Mouse (Mus musculus) embryonic facial prominence, embryonic 10.5 days (tissue): ENCODE results near the gene Rab19. TPM values are rescaled to one million over a fixed set of nuclear protein-coding genes. Genes with fewer than 3 reads are reported as not detected.
"Not testable (repeated sequence)": the region's sequence is repeated elsewhere in the genome, so short reads cannot be mapped to it uniquely, and the experiment has no call there.

ENCODE experiments used
- DNase-seq: peaks from one replicate; pipeline ENCODE4 v3.0.0-alpha.2; 2017; ENCODE audit warnings: low spot score
- H3K27ac ChIP-seq: fragments of 300-500 bp; sonication (generic); replicated peaks from 2 replicates; pipeline ENCODE4 v1.5.1; 2016; ENCODE audit warnings: mild to moderate bottlenecking
- H3K27me3 ChIP-seq: fragments of 300-500 bp; sonication (generic); replicated peaks from 2 replicates; pipeline ENCODE4 v1.6.1; 2016; ENCODE audit warnings: low read depth, mild to moderate bottlenecking; ENCODE audit not compliant: poor library complexity, severe bottlenecking
- H3K36me3 ChIP-seq: fragments of 300-500 bp; sonication (generic); replicated peaks from 2 replicates; pipeline ENCODE4 v1.6.1; 2016; ENCODE audit warnings: mild to moderate bottlenecking, moderate library complexity
- H3K4me1 ChIP-seq: fragments of 300-500 bp; sonication (generic); 2 replicates; pipeline ENCODE4 v1.6.1; 2016
- H3K4me3 ChIP-seq: fragments of 300-500 bp; sonication (generic); 2 replicates; pipeline ENCODE4 v1.5.1; 2016; ENCODE audit warnings: mild to moderate bottlenecking, moderate library complexity
- H3K9me3 ChIP-seq: fragments of 300-500 bp; sonication (generic); 2 replicates; pipeline ENCODE4 v1.6.1; 2016; ENCODE audit warnings: mild to moderate bottlenecking
- WGBS: fragments of 180-500 bp; shearing (Covaris S2); methylation state at CpG from one replicate; pipeline ENCODE4 v1.1.7; 2016; 5-methylcytosine and 5-hydroxymethylcytosine counted together
- polyA plus RNA-seq: library from polyadenylated mRNA; unstranded; fragments of >200 nt; fragmentation: Nextera tagmentation; extraction: Ambion mirVana; gene quantifications from 2 replicates; pipeline ENCODE4 v1.2.1, GENCODE M21; 2016

The Rab19 gene
- polyA plus RNA-seq, 1 experiment from 2014 or later, result 0.87 TPM

GRCm38 (mm10) chr6:39362684-39363083, 18.3 kb upstream of the Rab19 start:
- no peak overlapping the region for H3K27ac ChIP-seq
- WGBS, result 96% methylated on average over 2 of the region's 2 CpGs
- H3K4me3 ChIP-seq, result no peak overlapping the region
- H3K36me3 ChIP-seq, result peaks cover 82% of the 10 kb centered on the region
- DNase-seq, result no peak
- no peaks in the 10 kb centered on the region for H3K9me3 ChIP-seq
- H3K4me1 ChIP-seq, result no peaks in the 10 kb centered on the region
- no peaks in the 10 kb centered on the region for H3K27me3 ChIP-seq

DNA sequence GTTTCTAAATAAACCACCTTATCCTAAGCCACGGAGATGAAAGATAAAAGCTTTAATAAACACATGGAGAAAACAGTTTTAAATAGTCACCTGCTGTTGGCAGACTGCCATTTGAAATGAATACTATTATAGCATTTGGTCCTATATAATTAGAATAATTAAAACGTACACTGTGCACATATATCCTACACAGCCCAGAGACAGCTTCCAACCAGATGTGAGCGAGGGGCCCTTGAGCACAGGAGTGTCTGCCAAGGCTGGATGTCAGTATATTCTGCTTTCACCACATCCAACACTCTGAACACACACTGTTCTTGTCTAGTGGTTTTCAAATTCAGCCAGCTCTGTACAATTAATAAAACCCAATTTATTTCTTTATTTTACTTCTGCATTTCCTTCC, 11.3 kb upstream of the Rab19 start:
- WGBS, result 84% methylated on average over 3 of the region's 3 CpGs
- no peak overlapping the region for H3K27ac ChIP-seq
- no peak overlapping the region for H3K4me3 ChIP-seq
- H3K27me3 ChIP-seq, result no peaks in the 10 kb centered on the region
- no peak for DNase-seq
- H3K9me3 ChIP-seq, result no peaks in the 10 kb centered on the region
- peaks cover 15% of the 10 kb centered on the region for H3K4me1 ChIP-seq
- peaks cover 51% of the 10 kb centered on the region for H3K36me3 ChIP-seq

DNA sequence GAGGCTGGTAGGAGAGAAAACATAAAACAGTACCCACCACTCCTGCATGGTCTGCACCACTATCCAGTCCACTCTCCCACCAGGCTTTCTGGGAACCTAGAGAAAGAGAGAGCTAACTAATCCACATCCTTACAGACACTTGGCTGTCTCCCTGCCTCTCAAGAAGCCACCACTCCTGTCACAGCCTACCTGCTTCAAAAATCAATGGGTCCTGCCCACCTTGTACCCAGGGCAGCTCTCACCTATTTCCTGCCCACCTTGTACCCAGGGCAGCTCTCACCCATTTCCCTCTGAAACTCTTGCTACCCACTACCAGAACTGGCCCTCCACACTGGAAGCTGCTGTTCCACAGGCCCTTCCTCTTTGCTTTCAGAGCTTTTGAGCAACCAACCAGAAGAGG, 8.9 kb upstream of the Rab19 start:
- Histone ChIP-seq H3K4me3 (no peak overlapping the region), H3K27me3 (no peaks in the 10 kb centered on the region), H3K36me3 (peaks cover 32% of the 10 kb centered on the region), H3K9me3 (no peaks in the 10 kb centered on the region), H3K27ac (no peak overlapping the region), H3K4me1 (peaks cover 30% of the 10 kb centered on the region)
- DNase-seq, result no peak

DNA sequence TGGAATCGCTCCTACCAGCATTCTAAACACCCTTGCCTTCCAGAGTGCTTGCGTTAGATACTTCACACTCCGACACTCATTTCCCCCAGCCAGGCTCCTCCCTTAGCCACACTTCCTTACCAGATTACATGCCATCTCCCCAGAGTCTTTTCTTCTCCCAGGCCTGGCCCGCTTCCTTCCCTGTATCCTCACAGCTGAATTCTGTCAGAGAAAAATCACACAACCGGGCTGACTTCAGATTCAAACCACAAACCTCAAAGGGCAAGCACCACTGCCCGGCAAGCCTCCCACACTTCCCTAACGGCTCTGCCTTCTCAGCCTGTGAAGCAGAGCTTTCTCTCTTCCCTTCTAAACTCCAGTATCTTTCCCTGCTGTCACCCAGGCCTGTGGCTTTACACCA, 8.2 kb upstream of the Rab19 start:
- no peak overlapping the region for H3K4me3 ChIP-seq
- H3K9me3 ChIP-seq, result no peaks in the 10 kb centered on the region
- H3K36me3 ChIP-seq, result peaks cover 26% of the 10 kb centered on the region
- no peak overlapping the region; the same call in 1 of the 2 replicates for H3K27ac ChIP-seq
- DNase-seq, result no peak
- H3K4me1 ChIP-seq, result peaks cover 33% of the 10 kb centered on the region
- H3K27me3 ChIP-seq, result no peaks in the 10 kb centered on the region
- 72% methylated on average over 7 of the region's 7 CpGs for WGBS

DNA sequence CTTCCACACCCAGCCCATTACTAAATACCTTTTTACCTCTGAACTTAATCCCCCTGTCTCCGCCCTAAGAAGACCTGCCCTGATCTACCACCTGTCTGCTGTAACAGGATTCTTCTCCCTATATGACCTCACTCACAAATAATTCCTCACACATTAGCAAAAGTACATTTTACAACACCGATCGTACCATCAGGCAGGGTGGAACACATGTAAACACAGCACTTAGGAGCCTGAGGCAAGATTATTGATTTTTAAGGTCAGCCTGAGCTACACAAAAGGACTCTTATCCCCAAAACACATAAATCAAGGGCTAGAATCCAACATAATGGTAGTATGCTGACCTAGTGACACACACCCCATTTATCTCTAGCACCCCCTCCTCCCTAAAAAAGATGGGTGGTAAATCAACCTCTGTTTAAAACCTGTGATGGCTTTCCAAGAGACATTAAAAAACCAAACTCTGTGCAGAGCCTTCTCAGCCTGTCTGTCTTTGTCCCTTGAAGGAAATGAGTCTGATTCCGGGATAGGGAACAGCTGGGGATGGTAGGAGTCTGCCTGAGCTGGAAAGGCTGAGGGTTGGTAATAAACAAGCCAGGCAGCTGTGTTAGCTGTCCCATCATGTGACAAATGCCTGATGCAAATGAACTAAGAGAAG, 7.5 kb upstream of the Rab19 start:
- Histone ChIP-seq H3K4me3 (no peak overlapping the region), H3K27ac (no peak overlapping the region), H3K4me1 (peaks cover 33% of the 10 kb centered on the region), H3K27me3 (no peaks in the 10 kb centered on the region), H3K36me3 (peaks cover 22% of the 10 kb centered on the region), H3K9me3 (no peaks in the 10 kb centered on the region)
- 83% methylated on average over 4 of the region's 4 CpGs for WGBS
- no peak for DNase-seq

DNA sequence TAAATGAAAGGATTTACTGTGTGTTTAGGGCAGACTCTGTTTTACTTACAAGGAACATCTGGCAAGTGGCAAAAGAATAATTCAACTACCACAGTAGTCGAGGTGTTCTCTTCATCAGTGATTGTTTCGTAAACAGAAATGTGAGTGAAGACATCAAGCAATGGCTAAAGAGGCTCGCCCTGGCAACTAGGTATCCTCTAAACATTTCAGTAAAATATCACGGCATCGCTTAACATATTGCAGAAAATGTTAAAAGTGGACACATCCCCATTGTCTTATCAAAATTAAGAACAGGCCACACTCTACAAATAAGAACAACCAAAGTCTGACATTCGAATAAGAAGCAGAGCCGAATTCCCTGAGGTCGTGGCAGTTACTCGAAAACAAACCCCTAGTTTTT, 4.2 kb upstream of the Rab19 start:
- DNase-seq, result no peak
- WGBS, result 26% methylated on average over 9 of the region's 9 CpGs

GRCm38 (mm10) chr6:39377311-39377827, 3.6 kb upstream of the Rab19 start, which contains the start of gene Slc37a3:
Gene Slc37a3, minus strand, starts transcription at chr6:39377675.
- Histone ChIP-seq H3K27me3 (peaks cover 35% of the 10 kb centered on the region), H3K27ac (peak within 1 kb of the TSS; percentile 91), H3K4me1 (peaks cover 40% of the 10 kb centered on the region), H3K4me3 (peak within 1 kb of the TSS; percentile 88), H3K36me3 (peaks cover 15% of the 10 kb centered on the region), H3K9me3 (no peaks in the 10 kb centered on the region)
- under 1% methylated on average over 43 of the region's 43 CpGs for WGBS
- peak; percentile 93 for DNase-seq

More for the DNA sequence above, 4.2 kb upstream of the Rab19 start:
- peaks cover 40% of the 10 kb centered on the region for H3K4me1 ChIP-seq
- no peaks in the 10 kb centered on the region for H3K9me3 ChIP-seq
- H3K4me3 ChIP-seq, result peak overlapping the region; percentile 88
- H3K36me3 ChIP-seq, result peaks cover 15% of the 10 kb centered on the region
- H3K27me3 ChIP-seq, result peaks cover 30% of the 10 kb centered on the region
- H3K27ac ChIP-seq, result peak overlapping the region; percentile 91; the same call in 1 of the 2 replicates

DNA sequence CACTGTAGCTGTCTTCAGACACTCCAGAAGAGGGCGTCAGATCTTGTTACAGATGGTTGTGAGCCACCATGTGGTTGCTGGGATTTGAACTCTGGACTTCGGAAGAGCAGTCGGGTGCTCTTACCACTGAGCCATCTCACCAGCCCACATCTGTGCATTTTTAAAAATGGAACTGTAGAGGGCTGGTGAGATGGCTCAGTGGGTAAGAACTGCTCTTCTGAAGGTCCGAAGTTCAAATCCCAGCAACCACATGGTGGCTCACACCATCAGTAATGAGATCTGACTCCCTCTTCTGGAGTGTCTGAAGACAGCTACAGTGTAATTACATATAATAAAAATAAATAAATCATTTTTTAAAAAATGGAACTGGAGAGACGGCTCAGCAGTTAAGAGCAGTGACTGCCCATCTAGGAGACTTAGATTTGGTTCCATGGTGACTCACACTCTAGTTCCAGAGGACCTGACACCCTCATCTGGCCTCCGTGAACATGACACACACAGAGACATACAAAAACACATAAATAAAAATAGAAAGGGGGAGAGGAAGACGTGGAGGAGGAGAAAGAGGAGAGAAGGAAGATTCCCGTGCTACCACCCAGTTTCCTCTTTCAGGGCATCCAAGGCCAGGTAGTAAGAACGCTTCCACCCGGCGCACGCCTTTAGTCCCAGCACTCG, 2.7 kb upstream of the Rab19 start:
- 82% methylated on average over 13 of the region's 13 CpGs for WGBS

DNA sequence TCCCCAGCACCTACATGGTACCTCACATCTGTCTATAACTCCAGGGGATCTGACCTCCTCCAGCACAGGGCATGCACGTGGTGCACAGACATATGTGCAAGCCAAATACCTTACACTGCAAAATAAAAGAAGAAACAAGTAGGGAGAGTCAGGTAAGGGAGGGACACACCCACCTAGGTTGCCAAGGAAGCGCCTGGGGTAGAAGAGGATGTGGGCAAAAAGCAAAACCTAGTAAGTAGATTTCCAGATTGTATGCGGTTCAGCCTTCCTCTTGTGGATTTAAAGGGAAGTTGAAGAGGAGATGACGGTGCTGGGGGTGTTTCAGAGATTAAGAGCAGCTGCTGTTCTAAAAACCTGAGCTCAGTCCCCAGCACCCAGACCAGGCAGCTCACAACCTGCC, 1.8 kb upstream of the Rab19 start:
- H3K27me3 ChIP-seq, result peaks cover 38% of the 10 kb centered on the region
- H3K4me3 ChIP-seq, result no peak overlapping the region
- H3K4me1 ChIP-seq, result peaks cover 29% of the 10 kb centered on the region
- DNase-seq, result no peak
- H3K36me3 ChIP-seq, result peaks cover 7% of the 10 kb centered on the region
- WGBS, result 63% methylated on average over 4 of the region's 4 CpGs
- no peaks in the 10 kb centered on the region for H3K9me3 ChIP-seq
- no peak overlapping the region for H3K27ac ChIP-seq

More for the DNA sequence above, 2.7 kb upstream of the Rab19 start:
- DNase-seq, H3K27ac ChIP-seq, H3K4me3 ChIP-seq, H3K9me3 ChIP-seq: not testable (repeated sequence)
- Histone ChIP-seq H3K27me3 (peaks cover 38% of the 10 kb centered on the region), H3K36me3 (peaks cover 15% of the 10 kb centered on the region), H3K4me1 (peaks cover 31% of the 10 kb centered on the region)

DNA sequence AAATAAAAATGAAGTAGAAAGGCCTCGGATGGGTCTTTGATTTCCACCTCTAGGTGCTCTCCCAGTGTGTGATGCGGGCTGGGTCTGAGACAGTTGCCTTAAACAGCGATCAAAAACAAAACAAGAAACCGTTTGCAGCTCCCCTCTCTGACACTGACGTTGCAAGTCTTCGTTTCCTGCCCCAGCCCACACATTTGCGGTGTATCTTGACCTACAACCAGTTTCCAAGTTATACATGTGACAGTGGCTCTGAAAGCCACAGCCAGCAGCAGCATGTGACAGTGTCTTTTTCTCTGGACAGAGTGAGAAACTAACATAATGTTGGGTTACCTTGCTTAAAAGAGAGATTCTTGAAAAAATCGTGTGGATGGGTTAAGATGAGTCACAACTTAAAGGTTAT, 1.2 kb upstream of the Rab19 start:
- no peak overlapping the region for H3K27ac ChIP-seq
- H3K4me1 ChIP-seq, result peaks cover 29% of the 10 kb centered on the region
- 77% methylated on average over 8 of the region's 8 CpGs for WGBS
- DNase-seq, result no peak
- H3K9me3 ChIP-seq, result no peaks in the 10 kb centered on the region
- peaks cover 38% of the 10 kb centered on the region for H3K27me3 ChIP-seq
- H3K4me3 ChIP-seq, result no peak overlapping the region
- peaks cover 2% of the 10 kb centered on the region for H3K36me3 ChIP-seq

DNA sequence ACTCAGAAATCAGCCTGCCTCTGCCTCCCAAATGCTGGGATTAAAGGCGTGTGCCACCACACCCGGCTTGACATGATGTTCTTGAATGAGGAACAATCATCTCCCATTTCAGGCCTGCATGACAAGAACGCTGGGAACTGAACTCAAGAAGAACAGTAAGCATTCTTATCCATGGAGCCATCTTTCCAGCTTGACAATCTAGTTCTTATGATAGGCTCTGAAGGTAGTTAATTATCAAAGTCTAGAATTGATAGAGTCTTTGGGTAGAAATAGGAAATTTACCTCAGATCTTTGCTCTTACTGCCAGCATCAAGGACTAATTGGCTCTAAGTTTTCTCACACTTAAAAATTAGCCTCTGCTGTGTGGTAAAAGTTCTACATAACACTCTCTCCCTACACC, 699 bp upstream of the Rab19 start:
- WGBS, result 91% methylated on average over 3 of the region's 3 CpGs
- Histone ChIP-seq H3K4me3 (no peak overlapping the region), H3K27me3 (peaks cover 38% of the 10 kb centered on the region), H3K9me3 (no peaks in the 10 kb centered on the region), H3K36me3 (no peaks in the 10 kb centered on the region), H3K27ac (no peak overlapping the region), H3K4me1 (peaks cover 29% of the 10 kb centered on the region)
- no peak for DNase-seq

DNA sequence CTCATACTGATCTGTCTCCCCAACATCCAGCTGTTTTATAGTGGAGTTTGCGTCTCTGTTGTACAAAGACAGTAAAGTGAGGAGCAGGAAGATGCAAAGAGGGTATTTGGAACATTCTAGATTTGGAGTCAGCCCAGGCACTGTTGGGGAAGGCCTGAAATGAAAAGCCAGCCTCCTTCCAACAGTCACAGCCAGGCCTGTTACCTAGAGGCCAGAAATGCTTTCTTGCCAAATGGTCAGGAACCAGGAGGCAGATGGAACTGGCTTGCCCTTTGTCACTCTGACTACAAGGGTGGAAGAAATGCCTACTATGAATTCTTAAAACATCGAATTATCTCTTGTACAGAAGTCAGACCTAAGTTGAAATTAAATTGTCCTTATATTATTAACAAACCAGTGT, 9.0 kb downstream of the Rab19 start:
- Histone ChIP-seq H3K27ac (no peak overlapping the region), H3K27me3 (no peaks in the 10 kb centered on the region), H3K4me1 (no peaks in the 10 kb centered on the region), H3K4me3 (no peak overlapping the region), H3K9me3 (no peaks in the 10 kb centered on the region), H3K36me3 (no peaks in the 10 kb centered on the region; the same call in 1 of the 2 replicates)
- WGBS, result 89% methylated on average over 2 of the region's 2 CpGs
- no peak for DNase-seq

GRCm38 (mm10) chr6:39395471-39395870, 14.5 kb downstream of the Rab19 start:
- no peak overlapping the region for H3K4me3 ChIP-seq
- H3K4me1 ChIP-seq, result no peaks in the 10 kb centered on the region
- H3K36me3 ChIP-seq, result peaks cover 29% of the 10 kb centered on the region
- H3K27ac ChIP-seq, result no peak overlapping the region
- no peak for DNase-seq
- no peaks in the 10 kb centered on the region for H3K9me3 ChIP-seq
- no peaks in the 10 kb centered on the region for H3K27me3 ChIP-seq
- 89% methylated on average over 4 of the region's 4 CpGs for WGBS
